ENCODE assay signal across 8 mouse cellular contexts in genomic region chr2:148874224-148874616, GRCm38 (mm10). TPM values are rescaled to one million over a fixed set of nuclear protein-coding genes. Genes with fewer than 3 reads are reported as not detected.
DNase-seq lines count a peak whose midpoint lies in the region; ATAC-seq lines count a peak whose summit lies in the region.

No protein-coding gene starts in this region.

- no peaks in the 10 kb centered on the region for H3K9me3 ChIP-seq in embryonic facial prominence, embryonic 11.5 days (replicated peaks; ENCODE audit: control insufficient read depth, low read length)
- H3K9me3 ChIP-seq in intestine, embryonic 15.5 days = no peaks in the 10 kb centered on the region

- no peak overlapping the region for H3K27ac ChIP-seq in embryonic facial prominence, embryonic 11.5 days (replicated peaks; ENCODE audit: low read depth, low read length)
- no peak overlapping the region; the same call in 1 of the 2 replicates for H3K27ac ChIP-seq in intestine, embryonic 15.5 days

- 0 out of 2 replicates have a peak, but pooled peaks have one; percentile 5 for ATAC-seq in embryonic facial prominence, embryonic 11.5 days (replicated peaks; ENCODE audit: insufficient number of reproducible peaks, low FRiP score, low TSS enrichment, low read depth)
- ATAC-seq in intestine, embryonic 15.5 days = peak; percentile 5; the same call in 1 of the 2 replicates

- no peaks in the 10 kb centered on the region for H3K27me3 ChIP-seq in embryonic facial prominence, embryonic 11.5 days (ENCODE audit: control insufficient read depth, insufficient read depth, low read length)
- no peaks in the 10 kb centered on the region for H3K27me3 ChIP-seq in intestine, embryonic 15.5 days (replicated peaks)

- H3K4me3 ChIP-seq in embryonic facial prominence, embryonic 11.5 days (ENCODE audit: low read depth, low read length) = peak overlapping the region; percentile 91
- H3K4me3 ChIP-seq in intestine, embryonic 15.5 days (replicated peaks) = peak overlapping the region; percentile 73

- DNase-seq in layer of hippocampus, adult 11-12 months (ENCODE audit: low spot score) = peak; percentile 9
- no peak for DNase-seq in layer of hippocampus, adult 18-20 months (ENCODE audit: low spot score in 2 of 2)
- no peak for DNase-seq in embryonic facial prominence, embryonic 11.5 days (ENCODE audit: low spot score)
- peak; percentile 4 for DNase-seq in naive thymus-derived CD4-positive, alpha-beta T cell, adult 2 months (ENCODE audit: low read depth)
- no peak for DNase-seq in layer of hippocampus, postnatal 36 days
- DNase-seq in right cerebral cortex, postnatal 25 days = no peak
- DNase-seq in spleen, adult 12 weeks (ENCODE audit: low spot score) = no peak

- peak overlapping the region; percentile 44 for H3K4me2 ChIP-seq in embryonic facial prominence, embryonic 11.5 days (ENCODE audit: low read depth, low read length)
- peak overlapping the region; percentile 64 for H3K4me2 ChIP-seq in intestine, embryonic 15.5 days (replicated peaks)

- peaks cover 3% of the 10 kb centered on the region for H3K4me1 ChIP-seq in embryonic facial prominence, embryonic 11.5 days (ENCODE audit: control insufficient read depth, insufficient read depth, low read length)
- peaks cover 17% of the 10 kb centered on the region; the same call in 1 of the 2 replicates for H3K4me1 ChIP-seq in intestine, embryonic 15.5 days (replicated peaks)

- WGBS in embryonic facial prominence, embryonic 11.5 days = 47% methylated on average over 3 of the region's 3 CpGs
- 23% methylated on average over 3 of the region's 3 CpGs for WGBS in intestine, embryonic 15.5 days

- H3K9ac ChIP-seq in embryonic facial prominence, embryonic 11.5 days (replicated peaks; ENCODE audit: low read length) = peak overlapping the region; percentile 90
- peak overlapping the region; percentile 83; the same call in 1 of the 2 replicates for H3K9ac ChIP-seq in intestine, embryonic 15.5 days

- H3K36me3 ChIP-seq in embryonic facial prominence, embryonic 11.5 days (replicated peaks; ENCODE audit: control insufficient read depth, insufficient read depth, low read depth, low read length) = no peaks in the 10 kb centered on the region; the same call in 1 of the 2 replicates
- 0 out of 2 replicates have a peak, but pooled peaks cover 5% of the 10 kb centered on the region for H3K36me3 ChIP-seq in intestine, embryonic 15.5 days

RNA-seq across cellular contexts. Expression of gene Cst3, which starts 1.3 kb away (rescaled TPM):
- total RNA-seq in layer of hippocampus, adult 18-20 months (2021) = 1,000 to 10,000 TPM; 2,533 to 2,626 TPM
- polyA plus RNA-seq in embryonic facial prominence, embryonic 11.5 days (2014; fragmentation: Nextera tagmentation; extraction: Ambion mirVana) = 315 and 334 TPM in 2 replicates
- 349 and 390 TPM in 2 replicates for polyA plus RNA-seq in intestine, embryonic 15.5 days (2015; fragmentation: Nextera tagmentation; extraction: Ambion mirVana)
- 1,000 to 10,000 TPM; 2,172 to 2,182 TPM for total RNA-seq in layer of hippocampus, postnatal 36 days (2021)

RNA-seq across cellular contexts. Expression of gene 9230104L09Rik, which starts 9.4 kb away (rescaled TPM):
- total RNA-seq in layer of hippocampus, adult 18-20 months (2021) = not detected
- not detected in 2 replicates for polyA plus RNA-seq in embryonic facial prominence, embryonic 11.5 days (2014; fragmentation: Nextera tagmentation; extraction: Ambion mirVana)
- polyA plus RNA-seq in intestine, embryonic 15.5 days (2015; fragmentation: Nextera tagmentation; extraction: Ambion mirVana) = not detected in 2 replicates
- not detected for total RNA-seq in layer of hippocampus, postnatal 36 days (2021)

RNA-seq across cellular contexts. Expression of gene Cst9, which starts 39.3 kb away (rescaled TPM):
- total RNA-seq in layer of hippocampus, adult 18-20 months (2021) = not detected
- polyA plus RNA-seq in embryonic facial prominence, embryonic 11.5 days (2014; fragmentation: Nextera tagmentation; extraction: Ambion mirVana) = not detected in 2 replicates
- not detected in 2 replicates for polyA plus RNA-seq in intestine, embryonic 15.5 days (2015; fragmentation: Nextera tagmentation; extraction: Ambion mirVana)
- total RNA-seq in layer of hippocampus, postnatal 36 days (2021) = not detected

RNA-seq across cellular contexts. Expression of gene Cst13, which starts 54.3 kb away (rescaled TPM):
- not detected for total RNA-seq in layer of hippocampus, adult 18-20 months (2021)
- not detected in 2 replicates for polyA plus RNA-seq in embryonic facial prominence, embryonic 11.5 days (2014; fragmentation: Nextera tagmentation; extraction: Ambion mirVana)
- not detected in 2 replicates for polyA plus RNA-seq in intestine, embryonic 15.5 days (2015; fragmentation: Nextera tagmentation; extraction: Ambion mirVana)
- not detected for total RNA-seq in layer of hippocampus, postnatal 36 days (2021)

Comparison
In these comparisons a context has a peak if more than half of its experiments do, and no peak if none do; other contexts are left out.
1. DNase-seq: peak in layer of hippocampus, adult 11-12 months (single experiment) and naive thymus-derived CD4-positive, alpha-beta T cell, adult 2 months (single experiment); none in layer of hippocampus, adult 18-20 months (0 of 2), embryonic facial prominence, embryonic 11.5 days (single experiment), layer of hippocampus, postnatal 36 days (0 of 2), right cerebral cortex, postnatal 25 days (single experiment) and spleen, adult 12 weeks (single experiment).